Mouse (Mus musculus) hindlimb bud, embryonic 11.5 days (tissue): ENCODE results near the gene Casp2.

Experiments
- DNase-seq: peaks from one replicate; pipeline ENCODE4 v3.0.0-alpha.2; 2012; ENCODE audit warnings: low read depth, low spot score; ENCODE audit errors: extremely low spot score

Gene Casp2

DNA sequence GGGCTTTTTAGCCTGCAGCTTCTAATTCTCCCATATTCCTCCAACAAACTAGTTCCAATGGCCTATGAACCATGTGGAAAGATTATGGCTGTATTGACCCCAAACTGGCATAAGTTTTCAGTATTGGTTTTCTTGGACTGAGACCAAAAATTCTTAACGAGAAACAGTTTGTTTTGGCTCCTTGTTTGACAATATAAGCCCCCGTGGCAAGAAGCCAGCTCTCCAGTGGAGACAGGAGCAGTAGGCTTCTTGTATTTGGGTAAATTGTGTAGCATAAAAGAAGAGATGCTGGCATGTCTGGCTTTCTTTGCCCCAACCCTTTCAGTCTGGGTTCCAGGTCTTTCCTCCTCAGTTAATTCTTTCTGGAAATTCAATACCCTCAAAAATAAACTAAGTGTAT, 11.4 kb downstream of the Casp2 start:
- no peak for DNase-seq

DNA sequence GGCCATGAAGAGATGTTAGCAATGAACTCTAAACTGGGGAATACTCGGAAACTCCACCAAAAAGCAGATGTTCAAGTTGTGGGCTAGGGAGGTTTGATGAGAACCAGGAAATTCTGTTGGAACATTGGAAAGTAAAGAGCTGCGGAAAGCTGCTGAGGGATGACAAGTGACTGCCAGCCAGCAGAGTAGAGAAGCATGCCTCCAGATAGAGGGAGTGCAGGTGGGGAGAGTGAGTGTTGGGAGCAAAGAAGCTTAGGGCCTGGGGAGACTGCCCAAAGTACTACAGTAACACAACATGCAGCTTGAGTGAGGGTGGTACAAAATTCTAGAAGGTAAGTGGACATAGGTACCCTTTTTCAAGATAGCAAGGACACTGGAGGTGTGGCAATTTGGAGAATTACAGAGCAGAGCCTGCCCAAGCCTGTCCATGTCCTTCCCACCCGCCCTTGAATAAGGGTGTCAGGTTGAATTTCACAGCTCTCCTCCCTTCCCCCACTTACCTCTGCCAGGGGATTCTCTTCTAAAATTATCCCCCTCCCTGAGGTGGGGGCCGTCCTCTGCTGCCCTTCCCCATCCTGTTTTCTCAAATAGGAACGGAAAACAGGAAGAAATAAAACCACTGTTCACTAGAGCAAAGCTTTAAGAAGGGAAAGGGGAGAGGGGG, 18.2 kb downstream of the Casp2 start:
- no peak for DNase-seq

DNA sequence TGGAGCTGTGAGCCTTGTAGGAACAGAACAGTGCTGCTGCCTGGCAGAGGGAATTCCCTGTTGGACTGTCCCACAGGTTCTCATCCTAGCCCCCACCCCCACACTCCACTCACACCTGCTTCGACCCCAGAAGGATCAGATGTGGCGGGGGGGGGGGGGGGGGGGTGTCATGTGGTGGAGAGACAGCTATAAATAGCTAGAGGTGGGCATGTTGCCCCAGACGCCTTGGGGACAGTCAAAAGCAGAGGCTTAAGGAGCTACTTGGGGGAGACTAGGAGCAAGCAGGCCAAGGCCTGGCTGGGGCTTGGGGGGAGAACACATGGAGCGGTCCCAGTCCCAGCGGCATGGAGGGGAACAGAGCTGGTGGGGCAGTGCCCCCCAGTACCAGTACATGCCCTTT, 21.7 kb downstream of the Casp2 start, which contains the start of gene Clcn1:
Gene Clcn1, plus strand, starts transcription at position 238 of the 400 bp plus-strand sequence.
- no peak for DNase-seq

DNA sequence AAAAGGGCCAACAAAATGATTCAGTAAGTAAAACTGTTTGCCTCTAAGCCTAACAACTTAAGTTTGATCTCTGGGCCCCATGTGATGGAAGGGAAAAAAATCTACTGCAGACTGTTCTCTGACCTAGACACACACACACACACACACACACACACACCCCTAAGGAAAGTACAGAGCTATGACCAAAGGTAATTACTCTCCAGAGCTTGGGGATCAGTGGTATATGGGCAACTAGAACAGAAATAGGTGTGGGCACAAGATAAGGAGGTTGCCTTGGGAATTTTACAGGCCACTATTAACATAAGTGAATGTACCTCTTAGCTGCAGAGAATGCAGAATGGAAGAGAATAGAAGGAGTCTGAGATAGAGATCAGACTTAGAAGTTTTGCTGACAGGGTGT, 22.8 kb downstream of the Casp2 start:
- DNase-seq = no peak

DNA sequence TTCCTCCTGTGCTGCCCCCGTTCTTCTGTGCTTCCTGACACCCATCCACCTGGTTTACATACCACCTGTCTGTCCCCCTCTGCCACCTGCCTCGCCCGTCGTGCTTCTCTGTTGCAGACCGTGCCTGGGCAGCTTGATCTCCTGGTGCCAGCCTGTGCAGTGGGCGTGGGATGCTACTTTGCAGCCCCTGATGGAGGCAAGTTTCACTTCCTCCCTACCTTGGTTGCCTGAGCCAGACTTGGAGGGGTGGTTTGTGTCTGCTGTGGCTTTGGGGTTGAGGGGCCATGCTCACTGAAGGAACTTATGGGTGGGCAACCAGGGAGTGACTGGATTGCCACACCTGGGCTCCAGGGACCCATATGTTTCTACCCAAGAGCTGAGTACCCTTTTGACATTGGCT, 28.5 kb downstream of the Casp2 start:
- DNase-seq = no peak

DNA sequence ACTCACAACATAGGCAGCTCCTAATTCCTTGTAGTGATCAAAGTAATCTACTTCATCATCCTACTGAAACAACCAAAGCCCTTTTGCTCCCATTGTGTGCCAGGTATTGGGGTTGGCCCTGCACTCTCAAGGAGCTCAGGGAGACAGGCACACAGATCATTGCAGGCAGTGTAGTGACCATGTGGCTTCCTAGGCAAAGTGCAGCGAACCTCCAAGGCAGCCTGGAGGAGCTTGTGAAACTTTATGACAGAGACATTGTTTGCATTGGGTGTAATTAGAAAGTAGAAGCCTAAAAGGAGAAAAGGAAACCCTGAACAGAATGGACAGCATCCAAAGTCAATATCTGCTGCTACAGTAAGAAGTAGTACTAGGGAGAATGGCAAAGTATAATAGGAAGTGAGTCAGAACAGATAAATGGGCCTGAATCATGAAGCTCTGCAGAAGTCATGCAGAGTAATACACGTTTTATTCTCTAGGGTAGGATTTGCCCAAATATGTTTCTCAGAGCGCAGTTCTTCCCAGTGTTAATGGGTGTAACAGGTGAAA, 30.8 kb downstream of the Casp2 start:
- no peak for DNase-seq

DNA sequence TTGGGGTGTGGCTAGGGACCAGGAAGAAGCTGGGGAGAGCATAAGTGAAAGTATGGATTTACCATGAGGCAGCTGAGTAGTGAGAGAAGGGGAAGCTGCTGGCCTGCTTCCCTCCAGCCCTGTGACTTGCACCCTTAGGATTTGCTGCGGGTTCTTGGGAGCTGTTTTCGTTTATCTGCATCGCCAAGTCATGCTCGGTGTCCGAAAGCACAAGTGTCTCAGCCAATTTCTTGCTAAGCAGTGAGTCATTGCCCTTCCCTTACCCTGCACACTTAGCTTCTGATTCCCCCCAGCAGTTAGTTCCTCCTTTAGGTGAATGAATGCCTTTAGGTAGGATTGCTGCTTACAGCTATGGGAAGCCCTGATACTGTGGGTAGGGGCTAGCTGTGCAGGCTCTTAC, 34.6 kb downstream of the Casp2 start:
- no peak for DNase-seq

DNA sequence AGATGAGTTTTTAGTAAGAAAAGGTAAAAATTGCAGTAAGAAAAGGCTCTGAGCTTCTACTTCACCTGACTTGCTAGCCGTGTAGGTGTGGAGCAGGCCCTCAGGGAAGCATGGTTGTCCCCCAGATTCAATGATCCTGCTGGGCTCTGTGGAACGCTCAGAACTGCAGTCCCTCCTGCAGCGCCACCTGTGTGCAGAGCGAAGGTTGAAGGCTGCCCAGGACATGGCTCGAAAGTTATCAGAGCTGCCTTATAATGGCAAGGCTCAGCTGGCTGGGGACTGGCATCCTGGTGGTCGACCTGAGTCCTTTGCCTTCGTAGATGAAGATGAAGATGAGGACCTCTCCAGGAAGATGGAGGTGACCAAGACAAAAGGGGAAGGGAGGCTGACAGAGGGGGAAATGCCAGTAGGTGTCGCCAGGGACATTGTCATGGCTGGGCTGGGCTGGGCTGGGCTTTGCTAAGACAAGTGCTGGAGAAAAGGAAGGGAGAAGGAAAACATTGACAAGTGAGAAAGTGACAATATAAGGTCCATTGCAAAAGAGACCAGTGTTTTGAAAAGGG, 45.1 kb downstream of the Casp2 start:
- no peak for DNase-seq

DNA sequence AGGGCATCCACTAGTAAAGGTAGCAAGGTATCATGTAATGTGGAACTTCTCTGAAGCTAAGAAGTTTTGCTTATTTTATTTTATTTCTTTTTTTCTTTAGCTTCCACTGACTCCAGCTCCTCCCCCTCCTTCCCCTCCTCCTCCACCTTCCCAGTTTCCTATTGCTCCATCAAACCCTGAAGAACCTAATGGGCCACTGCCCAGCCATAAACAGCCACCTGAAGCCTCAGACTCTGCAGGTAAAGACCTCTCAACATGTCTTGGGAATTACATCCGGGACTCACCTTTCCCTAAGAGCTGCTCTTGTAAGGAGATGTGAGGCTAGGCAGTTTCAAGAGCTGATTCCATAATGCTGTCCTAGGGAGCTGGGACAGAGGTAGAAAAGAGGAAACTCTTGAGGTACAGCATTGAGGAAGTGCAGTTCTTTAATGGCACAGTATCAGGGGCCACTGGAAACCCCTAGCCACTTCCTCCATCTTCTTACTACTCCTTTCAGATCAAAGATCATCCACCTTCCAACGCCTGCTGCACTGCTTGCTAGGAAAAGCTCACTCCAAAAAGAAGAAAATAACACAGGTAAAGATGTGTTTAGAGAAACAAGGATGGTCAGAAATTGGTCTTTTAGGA, 45.8 kb downstream of the Casp2 start:
- no peak for DNase-seq

DNA sequence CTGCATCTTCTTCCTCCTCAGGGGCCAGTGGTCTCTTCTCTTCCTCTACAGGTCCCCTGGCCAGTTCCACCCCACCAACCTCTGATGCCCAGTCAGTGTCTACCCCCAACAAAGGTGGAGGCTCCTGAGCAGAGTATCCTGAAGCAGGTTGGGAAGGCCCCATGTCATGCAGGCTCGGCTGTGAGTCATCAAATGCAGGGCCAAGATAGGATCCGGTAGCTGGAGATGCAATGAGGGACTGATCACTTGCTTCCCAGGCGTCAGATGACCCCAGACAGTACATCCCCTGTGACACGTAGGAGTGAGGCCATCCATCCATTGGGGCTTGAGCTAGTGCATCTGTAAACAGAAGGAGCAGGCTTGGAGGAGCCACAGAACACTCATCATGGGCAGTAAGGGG, 53.5 kb downstream of the Casp2 start:
- DNase-seq = no peak

DNA sequence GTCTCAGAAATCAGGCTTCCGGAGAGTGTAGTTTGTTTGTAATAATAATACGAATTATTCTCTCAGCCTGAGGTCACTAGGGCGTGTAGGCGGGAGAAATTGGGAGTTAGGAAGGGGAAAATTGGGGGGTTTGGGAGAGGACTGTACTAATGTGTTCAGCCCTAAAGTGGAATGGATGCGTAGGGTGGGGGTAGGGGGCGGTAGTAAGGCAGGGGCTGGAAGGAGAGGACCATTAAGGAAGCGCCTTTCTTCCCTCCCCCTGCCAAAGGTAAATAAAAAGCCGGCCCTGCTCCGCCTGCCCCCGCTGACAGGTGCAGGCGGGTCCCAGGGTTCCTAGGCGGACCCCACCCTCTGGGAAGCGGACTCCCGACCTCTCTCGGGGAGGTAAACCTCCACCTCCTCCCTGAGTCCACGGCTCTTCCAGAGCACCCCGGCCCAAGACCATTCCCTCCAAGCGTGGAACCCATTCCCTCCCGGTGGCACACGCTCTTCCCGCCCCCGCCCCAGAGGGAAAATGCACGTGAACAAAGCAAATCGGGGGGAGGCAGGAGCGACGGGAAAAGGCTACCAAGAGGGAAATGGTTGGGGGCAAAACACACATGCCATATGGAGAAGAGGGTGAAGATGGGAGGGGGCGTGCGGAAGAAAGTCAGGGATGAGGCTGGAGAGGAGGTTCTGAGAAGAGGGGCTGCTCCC, 58.7 kb downstream of the Casp2 start:
- no peak for DNase-seq

DNA sequence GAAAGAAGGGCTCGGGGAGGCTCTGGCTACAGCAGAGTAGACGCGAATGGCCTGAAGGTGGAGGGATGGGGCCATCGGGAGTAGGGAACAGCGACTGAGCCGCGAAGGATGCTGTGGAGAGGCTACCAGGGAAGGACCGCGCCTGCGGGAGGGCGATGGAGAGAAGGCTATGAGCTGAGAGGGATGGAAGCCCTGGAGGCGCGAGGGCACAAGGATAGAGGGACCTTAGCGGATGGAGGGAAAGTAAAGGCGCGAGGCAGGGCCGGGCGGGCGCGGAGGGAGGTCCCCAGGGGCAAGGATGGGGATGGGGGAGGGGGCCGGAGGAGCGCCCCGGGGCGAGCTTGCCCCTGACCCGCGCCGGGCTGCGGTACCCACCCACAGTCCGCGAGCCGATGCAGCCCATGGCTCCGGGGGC, 59.3 kb downstream of the Casp2 start:
- no peak for DNase-seq

DNA sequence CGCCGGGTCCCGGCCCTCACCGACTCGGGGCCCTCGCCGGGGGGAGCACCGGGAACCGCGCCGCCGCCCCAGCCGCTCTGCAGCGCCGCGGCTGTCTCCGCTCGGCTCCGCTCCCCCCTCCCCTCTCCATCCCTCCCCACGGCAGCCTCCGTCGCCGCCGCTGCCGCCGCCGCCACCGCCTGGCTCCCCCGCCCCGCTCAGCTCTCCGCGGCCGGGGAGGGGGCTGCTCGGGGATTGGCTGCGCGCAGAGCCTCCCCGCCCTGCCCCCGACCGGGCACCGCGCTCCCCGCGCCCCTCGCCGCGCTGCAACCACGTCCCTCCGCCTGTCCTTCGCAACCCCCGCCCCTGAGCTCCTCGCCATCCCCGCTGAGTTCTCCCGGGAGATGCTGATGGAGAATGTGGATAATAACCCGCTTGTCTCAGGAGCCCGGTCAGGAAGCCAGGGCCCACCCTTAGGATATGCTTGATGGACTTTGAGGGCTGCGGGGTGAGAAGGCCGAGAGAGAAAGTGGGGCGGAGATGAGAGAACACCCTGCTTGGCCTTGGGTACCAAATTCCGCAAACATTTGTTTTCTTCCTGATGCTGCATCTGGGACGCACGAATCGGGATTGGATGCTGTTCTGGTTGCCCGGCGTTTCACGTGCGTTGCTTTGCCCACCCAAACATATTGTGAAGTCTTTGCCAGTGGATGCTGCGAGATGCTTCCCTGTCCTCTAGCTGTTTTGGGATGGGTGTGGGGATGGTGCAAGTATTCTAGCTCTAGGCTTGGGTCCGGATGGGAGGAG, 59.9 kb downstream of the Casp2 start, which contains the start of gene Fam131b:
Gene Fam131b, minus strand, starts transcription at position 162 of the 786 bp plus-strand sequence.
- peak; percentile 10 for DNase-seq

DNA sequence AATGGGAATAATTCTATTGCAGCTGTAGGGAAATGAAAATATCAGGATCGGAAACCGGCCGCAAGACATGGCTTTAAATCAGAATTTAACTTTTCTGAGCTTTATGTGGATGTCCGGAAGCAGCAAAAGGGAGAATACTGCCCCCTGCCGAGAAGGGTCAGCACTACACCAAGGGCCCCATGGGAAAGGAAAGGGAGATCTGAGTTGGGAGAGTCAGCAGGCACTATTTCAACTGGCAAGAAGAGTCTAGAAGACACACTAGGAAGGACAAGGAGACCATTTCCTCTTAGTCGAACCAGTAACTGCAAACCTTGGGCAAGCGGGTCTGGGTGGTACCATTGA, 60.5 kb downstream of the Casp2 start:
- DNase-seq = peak; percentile 54

DNA sequence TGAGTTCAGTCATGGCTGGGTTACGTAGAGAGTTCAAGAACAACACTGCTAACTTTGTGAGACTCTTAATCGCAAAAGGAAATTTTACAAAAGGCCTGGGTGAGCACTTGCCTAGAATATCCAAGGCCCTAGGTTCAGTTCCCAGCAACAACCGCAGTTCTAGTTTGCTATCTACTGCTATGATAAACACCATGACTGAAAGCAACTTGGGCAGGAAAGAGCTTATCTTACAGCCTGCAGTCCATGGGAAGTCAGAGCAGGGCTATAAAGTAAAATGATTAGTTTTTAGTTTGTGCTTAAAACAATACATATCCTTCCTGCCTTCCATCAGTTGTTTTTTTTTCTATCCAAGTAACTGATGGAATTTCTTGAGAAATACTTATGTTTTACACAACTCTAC, 61.7 kb downstream of the Casp2 start:
- no peak for DNase-seq

DNA sequence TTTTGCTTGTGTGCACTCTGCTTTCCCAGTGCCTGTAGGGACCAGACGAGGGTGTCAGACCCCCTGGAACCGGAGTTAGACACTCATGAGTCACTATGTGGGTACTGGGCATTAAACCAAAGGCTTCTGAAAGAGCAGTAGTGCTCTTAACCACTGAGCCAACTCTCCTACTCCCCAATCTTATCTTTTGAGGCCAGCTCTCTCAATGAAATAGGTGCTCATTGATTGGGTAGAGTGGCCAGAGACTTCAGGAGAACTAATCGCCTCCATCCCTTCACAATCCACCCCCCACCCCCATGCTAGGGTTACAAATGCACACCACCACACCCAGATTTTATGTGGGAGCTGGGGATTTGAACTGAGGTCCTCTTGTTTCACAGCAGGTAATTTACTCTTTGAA, 64.0 kb downstream of the Casp2 start:
- DNase-seq = no peak

DNA sequence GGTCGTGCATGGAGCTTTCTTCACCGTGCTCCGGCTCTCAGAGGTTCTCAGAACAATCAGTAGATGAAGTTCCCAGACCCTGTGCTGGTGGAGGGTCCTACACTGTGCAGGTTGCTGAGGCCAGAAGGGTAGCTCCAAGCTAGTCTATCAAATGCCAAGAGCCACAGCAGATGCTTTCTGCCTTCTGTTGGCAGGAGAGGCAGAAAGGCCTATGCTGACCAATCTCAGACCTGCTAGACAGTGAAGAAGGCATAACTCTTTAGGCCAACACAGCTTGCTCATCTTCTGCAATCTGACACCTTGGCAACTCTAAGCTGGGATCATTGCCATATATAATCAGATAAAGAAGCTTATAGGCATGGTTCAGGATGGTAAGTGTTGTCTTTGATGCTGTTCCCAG, 65.4 kb downstream of the Casp2 start:
- no peak for DNase-seq

DNA sequence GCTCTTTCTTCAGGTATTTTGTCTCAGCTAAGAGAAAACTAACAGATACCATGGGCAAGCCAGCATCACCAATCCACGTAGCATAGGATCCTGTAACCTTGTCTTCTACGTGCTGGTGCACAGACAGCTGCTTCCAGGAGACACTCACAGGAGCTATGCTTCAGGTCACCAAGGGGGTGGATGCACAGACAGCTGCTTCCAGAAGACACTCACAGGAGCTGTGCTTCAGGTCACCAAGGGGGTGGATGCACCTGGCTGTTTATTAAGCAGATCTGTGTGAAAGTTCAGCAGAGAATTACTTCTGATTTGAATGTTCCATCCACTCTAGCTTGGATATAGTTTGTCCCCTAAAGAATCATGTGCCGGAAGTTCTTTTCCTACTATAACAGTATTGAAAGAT, 66.2 kb downstream of the Casp2 start:
- no peak for DNase-seq
